Mouse (Mus musculus) hematopoietic multipotent progenitor cell, adult 10-12 weeks (in vitro differentiated cells): Measurements from ENCODE around the gene Ebf4. TPM values are rescaled to one million over a fixed set of nuclear protein-coding genes. Genes with fewer than 3 reads are reported as not detected.

ENCODE experiments used
- polyA plus RNA-seq: library from polyadenylated mRNA; stranded (reverse); fragments of >175 nt; gene quantifications from 2 replicates; pipeline ENCODE4 v1.2.3, GENCODE M21; 2012; ENCODE audit warnings: low replicate concordance

Ebf4 gene
- 0.04 and 0.15 TPM in 2 replicates for polyA plus RNA-seq

DNA sequence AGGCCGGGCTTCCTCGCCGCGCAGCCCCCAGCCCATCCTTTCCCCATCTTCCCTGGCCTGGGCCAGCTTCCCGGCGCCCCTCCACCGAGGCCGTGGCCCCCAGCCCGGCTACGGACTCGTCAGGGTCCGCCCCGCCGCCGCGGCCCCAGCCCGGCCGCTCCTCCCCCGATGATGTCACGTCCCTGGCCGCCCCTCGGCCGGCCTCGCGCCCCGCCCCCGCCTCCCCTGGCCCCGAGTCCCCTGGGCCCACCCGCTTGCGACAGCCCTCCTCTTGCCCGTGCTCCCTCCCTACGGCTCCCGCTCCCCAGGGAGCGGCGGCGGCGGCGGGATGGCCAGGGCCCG lies at the start of gene Ebf4:
Gene Ebf4, plus strand, starts transcription at position 234 of the 342 bp plus-strand sequence.

DNA sequence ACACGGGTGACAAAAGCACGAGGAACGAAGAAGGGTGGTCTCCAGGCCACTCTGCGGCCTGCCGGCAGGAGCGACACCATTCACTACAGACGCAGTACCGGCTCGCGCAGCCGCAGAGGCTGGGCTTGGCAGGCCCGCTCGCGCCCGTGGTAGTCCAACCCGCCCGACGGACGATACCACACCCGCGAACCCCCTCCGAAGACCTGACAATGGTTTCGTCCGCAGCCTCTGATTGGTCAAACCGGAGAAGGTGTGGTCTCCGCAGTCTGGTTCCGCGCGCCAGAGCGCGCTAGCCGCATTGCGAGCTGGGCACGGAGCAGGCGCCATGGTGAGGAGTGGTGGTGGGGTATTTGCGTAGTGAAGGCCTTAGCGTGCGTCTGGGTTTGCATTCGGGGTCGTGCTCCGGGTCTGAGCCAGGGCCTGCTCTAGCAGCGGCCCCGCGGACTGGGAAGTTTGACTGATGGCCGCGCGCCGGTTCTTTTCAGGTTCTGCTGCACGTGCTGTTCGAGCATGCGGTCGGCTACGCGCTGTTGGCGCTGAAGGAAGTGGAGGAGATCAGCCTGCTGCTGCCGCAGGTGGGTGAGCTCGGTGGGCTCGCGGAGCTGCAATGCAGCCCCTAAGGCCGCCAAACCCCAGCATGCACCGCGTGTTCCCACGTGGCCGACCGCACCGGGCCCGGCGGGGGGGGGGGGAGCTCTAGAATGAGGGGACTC lies 20.7 kb upstream of the Ebf4 start, which contains the start of gene Nop56:
Gene Nop56, plus strand, starts transcription at position 282 of the 713 bp plus-strand sequence.

DNA sequence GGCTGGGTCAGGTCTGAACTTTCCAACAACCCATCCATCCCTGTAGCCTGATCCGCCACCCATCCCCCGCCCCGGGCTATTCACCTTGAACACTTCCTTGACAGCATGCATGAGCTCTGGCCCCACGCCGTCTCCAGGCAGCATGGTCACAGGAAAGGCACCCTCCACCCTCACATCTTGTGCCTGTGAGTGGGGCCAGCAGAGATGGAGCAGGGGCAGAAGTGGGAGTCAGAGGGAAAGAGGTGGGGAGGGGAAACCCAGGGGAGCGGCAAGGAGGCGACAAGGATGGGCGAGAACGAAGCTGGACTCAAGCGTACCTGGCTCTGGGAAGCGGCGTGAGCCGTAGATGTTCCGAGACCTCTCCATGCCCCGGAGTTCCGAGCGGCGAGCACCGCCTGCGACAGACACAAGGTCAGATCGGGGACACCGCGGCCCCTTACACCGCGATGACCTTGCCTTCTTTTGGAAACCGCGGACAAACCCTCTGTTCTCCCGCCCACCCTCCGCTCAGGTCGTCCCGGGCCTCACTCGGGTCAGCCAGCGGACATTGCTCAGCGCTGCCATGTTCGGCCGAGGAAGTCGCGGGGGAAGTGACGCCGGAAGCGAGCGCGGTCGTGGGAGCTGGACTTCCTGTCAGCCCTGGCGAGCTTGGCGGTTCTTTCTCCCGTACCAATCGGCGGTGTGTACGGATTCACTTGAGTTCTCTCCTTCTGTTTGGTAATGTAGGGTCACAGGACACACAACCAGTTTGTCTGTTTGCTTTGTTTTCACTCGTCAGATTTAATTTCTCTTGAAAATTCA lies 10.9 kb upstream of the Ebf4 start, which contains the start of gene Idh3b:
Gene Idh3b, minus strand, starts transcription at position 694 of the 801 bp plus-strand sequence.

DNA sequence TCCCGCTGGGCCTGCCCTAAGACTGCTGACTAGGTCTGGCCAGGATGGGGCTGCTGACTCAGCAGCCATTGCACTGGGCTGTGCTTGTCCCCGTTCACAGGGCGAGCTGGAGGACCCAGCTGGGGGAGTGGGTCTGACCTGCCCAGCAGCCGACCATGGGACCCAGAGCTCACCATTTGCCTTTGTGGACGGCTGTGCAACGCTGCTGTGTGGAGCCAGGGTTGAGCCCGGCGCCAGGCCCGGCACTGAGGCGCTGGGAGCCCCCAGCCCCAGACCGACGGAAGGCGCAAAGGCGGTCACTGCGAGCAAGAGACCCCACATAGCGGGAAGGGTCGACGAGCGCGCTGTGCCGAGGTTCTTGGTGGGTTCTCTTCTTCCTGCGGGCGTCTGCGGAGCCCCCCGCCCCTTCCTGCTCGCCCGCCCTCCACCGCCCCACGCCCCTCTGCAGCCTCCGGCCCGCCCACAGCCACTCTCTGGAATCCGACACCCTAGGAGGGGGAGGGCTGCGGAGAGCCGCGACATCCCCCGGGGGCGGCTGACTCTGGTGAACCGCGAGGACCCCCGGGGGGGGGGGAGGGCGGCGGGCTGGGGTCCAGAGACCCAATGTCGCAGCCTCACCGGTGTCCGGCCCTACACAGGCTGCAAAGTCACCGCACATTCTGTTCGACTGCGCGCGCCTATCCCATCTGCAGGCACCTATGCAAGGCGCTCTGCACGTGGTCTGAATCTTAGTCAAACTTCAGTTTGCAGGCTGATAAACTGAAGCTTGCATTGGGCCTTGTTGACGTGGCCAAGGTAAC lies 102.4 kb downstream of the Ebf4 start, which contains the start of gene Cpxm1:
Gene Cpxm1, minus strand, starts transcription at position 389 of the 800 bp plus-strand sequence.

DNA sequence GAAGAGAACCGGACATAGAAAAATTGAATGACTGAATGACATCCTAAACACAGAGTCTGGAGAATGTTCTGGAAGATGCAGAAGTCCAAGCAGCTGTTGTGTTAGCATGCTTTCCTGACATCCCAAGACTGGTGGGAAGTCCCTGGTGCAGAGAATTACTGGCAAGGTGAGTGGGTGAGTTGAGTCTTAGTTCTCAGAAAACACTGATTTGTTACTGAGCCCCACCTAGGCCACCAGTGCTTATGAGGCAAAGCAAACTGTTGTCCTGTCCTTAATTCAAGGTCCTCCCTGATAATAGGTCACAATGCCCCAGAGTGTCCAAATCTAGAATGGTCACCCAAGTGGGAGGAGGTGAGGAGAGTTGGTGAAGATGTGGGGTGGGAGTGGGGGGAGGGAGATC lies 110.0 kb downstream of the Ebf4 start, which contains the start of the genes Gm28372 and 1700020A23Rik:
Gene Gm28372, plus strand, starts transcription at position 301 of the 400 bp plus-strand sequence.
Gene 1700020A23Rik, plus strand, starts transcription at position 321 of the 400 bp plus-strand sequence.

DNA sequence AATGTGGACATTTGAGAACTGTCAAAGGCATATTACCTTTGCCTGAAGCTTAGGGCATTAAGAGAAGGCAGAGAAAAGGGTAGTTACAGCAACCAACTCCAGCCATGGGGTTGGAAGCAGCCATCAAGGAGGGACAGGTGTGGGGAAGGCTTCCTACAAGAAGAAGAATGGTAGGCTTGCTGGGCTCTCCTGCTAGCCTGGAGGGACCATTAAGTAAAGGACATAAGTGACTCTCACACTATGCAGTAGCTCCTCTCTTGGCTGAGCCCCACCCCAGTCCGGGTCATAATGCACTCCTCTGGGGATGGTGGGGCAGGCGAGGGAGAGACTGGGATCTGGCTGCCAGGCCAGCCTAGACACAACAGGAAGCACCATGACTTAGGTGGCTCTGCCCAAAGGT lies 111.2 kb downstream of the Ebf4 start, which contains the start of gene Tmem239:
Gene Tmem239, plus strand, starts transcription at position 301 of the 400 bp plus-strand sequence.

Other genes with a start within 250 kb of the Ebf4 start
- gene Tgm6, start 182.8 kb upstream of the Ebf4 start, polyA plus RNA-seq = not detected in 2 replicates
- 226 and 366 TPM in 2 replicates for gene Snrpb, start 115.8 kb upstream of the Ebf4 start, polyA plus RNA-seq
- gene Tmc2, start 100.0 kb upstream of the Ebf4 start, polyA plus RNA-seq = not detected in 2 replicates
- 15.9 and 35.4 TPM in 2 replicates for gene Nop56, start 20.7 kb upstream of the Ebf4 start, polyA plus RNA-seq
- 32.1 and 38.8 TPM in 2 replicates for gene Idh3b, start 10.6 kb upstream of the Ebf4 start, polyA plus RNA-seq
- gene Cpxm1, start 102.4 kb downstream of the Ebf4 start, polyA plus RNA-seq = 0.17 TPM in 2 replicates
- gene Gm28372, start 110.1 kb downstream of the Ebf4 start, polyA plus RNA-seq = not detected in 2 replicates
- gene 1700020A23Rik, start 110.1 kb downstream of the Ebf4 start, polyA plus RNA-seq = not detected in 2 replicates
- not detected in 2 replicates for gene Tmem239, start 111.3 kb downstream of the Ebf4 start, polyA plus RNA-seq
- gene Vps16, start 129.2 kb downstream of the Ebf4 start, polyA plus RNA-seq = 14.7 and 20.6 TPM in 2 replicates
- 16.8 and 23.8 TPM in 2 replicates for gene Pced1a, start 129.5 kb downstream of the Ebf4 start, polyA plus RNA-seq
- 25.3 and 30.2 TPM in 2 replicates for gene Ptpra, start 155.1 kb downstream of the Ebf4 start, polyA plus RNA-seq